Mouse (Mus musculus) liver, embryonic 12.5 days (tissue): ENCODE results near the gene Ifit3b. TPM values are rescaled to one million over a fixed set of nuclear protein-coding genes. Genes with fewer than 3 reads are reported as not detected.

Experiments
- ATAC-seq: fragments of 200-750 bp; cut with Nextera tagmentation; 2 replicates; pipeline ENCODE4 v1.8.0; 2017; ENCODE audit warnings: moderate number of reproducible peaks, mild to moderate bottlenecking, moderate library complexity
- H3K27ac ChIP-seq: fragments of 300-500 bp; sonication (generic); 2 replicates; pipeline ENCODE4 v1.5.1; 2016; ENCODE audit warnings: mild to moderate bottlenecking
- H3K27me3 ChIP-seq: fragments of 300-500 bp; sonication (generic); replicated peaks from 2 replicates; pipeline ENCODE4 v1.6.1; 2016; ENCODE audit warnings: mild to moderate bottlenecking, moderate library complexity
- H3K36me3 ChIP-seq: fragments of 300-500 bp; sonication (generic); 2 replicates; pipeline ENCODE4 v1.6.1; 2016; ENCODE audit warnings: mild to moderate bottlenecking, moderate library complexity
- H3K4me1 ChIP-seq: fragments of 300-500 bp; sonication (generic); 2 replicates; pipeline ENCODE4 v1.6.1; 2016
- H3K4me2 ChIP-seq: fragments of 300-500 bp; sonication (generic); 2 replicates; pipeline ENCODE4 v1.6.1; 2016; ENCODE audit warnings: mild to moderate bottlenecking, moderate library complexity
- H3K4me3 ChIP-seq: fragments of 300-500 bp; sonication (generic); 2 replicates; pipeline ENCODE4 v1.5.1; 2016; ENCODE audit warnings: mild to moderate bottlenecking, moderate library complexity
- H3K9ac ChIP-seq: fragments of 300-500 bp; sonication (generic); 2 replicates; pipeline ENCODE4 v1.6.1; 2016; ENCODE audit warnings: mild to moderate bottlenecking, moderate library complexity
- H3K9me3 ChIP-seq: fragments of 300-500 bp; sonication (generic); replicated peaks from 2 replicates; pipeline ENCODE4 v1.6.1; 2016; ENCODE audit warnings: mild to moderate bottlenecking, moderate library complexity
- WGBS: fragments of 180-500 bp; shearing (Covaris S2); methylation state at CpG from one replicate; pipeline ENCODE4 v1.1.7; 2016; ENCODE audit not compliant: insufficient replicate concordance; 5-methylcytosine and 5-hydroxymethylcytosine counted together
- polyA plus RNA-seq: library from polyadenylated mRNA; unstranded; fragments of >200 nt; fragmentation: Nextera tagmentation; extraction: Ambion mirVana; gene quantifications from 2 replicates; pipeline ENCODE4 v1.2.1, GENCODE M21; 2016

The Ifit3b gene
- polyA plus RNA-seq, 1 experiment from 2014 or later = not detected

DNA sequence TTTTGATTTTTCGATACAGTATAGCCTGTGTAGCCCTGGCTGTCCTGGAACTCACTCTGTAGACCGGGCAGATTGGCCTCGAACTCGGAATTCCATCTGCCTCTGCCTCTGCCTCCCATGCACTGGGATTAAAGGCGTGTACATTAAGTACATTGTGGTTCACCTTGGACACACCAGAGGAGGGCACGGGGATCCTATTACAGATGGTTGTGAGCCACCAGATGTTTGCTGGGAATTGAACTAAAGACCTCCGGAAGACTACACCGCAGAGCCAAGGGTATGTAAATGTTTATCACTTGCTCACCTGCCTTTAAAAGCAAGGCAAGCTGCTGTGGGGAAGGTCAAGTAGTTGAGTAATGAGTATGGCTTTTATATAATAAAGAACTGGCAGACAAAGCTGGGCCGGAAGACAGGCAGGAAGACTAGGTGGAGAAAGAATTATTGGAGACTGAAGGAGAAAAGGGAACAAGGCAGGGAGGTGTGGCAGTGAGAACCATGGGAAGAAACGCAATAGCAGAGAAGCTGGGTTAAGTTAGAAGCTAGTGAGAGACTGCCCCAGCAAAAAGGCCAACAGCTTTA lies 47.5 kb downstream of the Ifit3b start:
- ATAC-seq = no peak
- Histone ChIP-seq H3K36me3 (no peaks in the 10 kb centered on the region), H3K9ac (no peak overlapping the region), H3K27ac (peak overlapping the region; percentile 96), H3K4me3 (no peak overlapping the region), H3K4me1 (peaks cover 49% of the 10 kb centered on the region), H3K27me3 (no peaks in the 10 kb centered on the region), H3K4me2 (no peak overlapping the region), H3K9me3 (no peaks in the 10 kb centered on the region)
- 79% methylated on average over 10 of the region's 10 CpGs for WGBS

DNA sequence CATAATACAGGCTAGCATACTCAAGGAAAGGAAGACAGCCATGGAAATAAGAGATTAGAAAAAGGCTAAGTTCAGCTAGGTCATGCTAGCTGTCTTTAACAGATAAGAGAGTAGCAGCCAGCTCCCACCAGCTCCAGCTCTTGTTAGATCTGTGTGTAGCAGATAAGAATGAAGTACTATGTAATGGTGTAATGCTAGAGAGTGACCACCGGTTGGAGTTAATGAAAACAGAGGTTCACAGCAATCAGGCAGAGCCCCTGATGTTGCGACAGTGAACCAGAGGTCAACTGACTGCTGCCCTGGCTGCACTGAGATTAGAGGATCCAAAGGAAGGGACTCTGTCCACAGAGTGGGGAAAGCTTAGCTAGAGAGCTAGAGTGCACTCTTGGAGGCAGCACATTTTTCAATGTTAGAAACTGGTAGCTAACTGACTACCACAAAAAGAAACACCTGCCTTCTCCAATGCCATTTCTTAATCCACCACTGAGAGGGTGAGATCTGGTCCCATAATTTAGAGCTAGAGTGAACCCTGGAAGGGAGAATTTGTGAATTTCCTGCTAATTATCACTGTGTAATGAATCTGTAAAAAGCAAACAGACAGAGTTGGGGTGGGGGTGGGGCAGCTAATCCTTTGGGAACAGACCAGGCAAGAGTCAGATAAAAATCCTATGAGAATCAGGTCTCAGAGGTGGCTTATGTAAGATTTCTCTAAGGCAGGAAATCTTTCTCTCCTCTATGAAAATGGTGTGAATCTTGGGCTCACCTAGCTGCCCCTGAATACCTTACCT lies 48.9 kb downstream of the Ifit3b start:
- Histone ChIP-seq H3K4me2 (peak overlapping the region; percentile 64), H3K27me3 (no peaks in the 10 kb centered on the region), H3K9me3 (no peaks in the 10 kb centered on the region), H3K27ac (peak overlapping the region; percentile 96), H3K36me3 (no peaks in the 10 kb centered on the region), H3K9ac (peak overlapping the region; percentile 48), H3K4me3 (peak overlapping the region; percentile 17; the same call in 1 of the 2 replicates), H3K4me1 (peaks cover 45% of the 10 kb centered on the region)
- ATAC-seq = peak; percentile 99
- WGBS = 0% methylated on average over 2 of the region's 2 CpGs

DNA sequence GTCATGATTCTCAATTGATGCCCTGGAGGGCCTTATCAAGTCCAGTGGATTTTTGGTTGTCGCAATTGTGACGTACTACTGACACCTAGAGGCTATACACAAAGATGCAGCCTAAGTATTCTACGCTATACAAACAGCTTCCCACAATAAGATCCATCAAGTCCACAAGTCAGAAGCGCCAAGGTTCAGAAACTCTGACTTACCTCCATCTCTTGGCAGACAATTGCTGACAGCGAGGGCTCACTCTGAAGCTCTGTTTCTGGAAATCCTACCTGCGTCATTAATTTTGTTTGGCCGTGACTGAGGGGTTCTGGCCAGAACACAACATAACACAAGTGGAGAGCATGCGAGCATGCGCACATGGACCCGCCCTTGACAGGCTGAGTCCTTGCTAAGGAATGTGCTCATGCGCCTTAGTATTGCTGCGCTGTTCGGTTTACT lies 54.3 kb downstream of the Ifit3b start:
- peak overlapping the region; percentile 28; the same call in 1 of the 2 replicates for H3K9ac ChIP-seq
- no peaks in the 10 kb centered on the region for H3K27me3 ChIP-seq
- H3K4me2 ChIP-seq = peak overlapping the region; percentile 54
- peak overlapping the region; percentile 38; the same call in 1 of the 2 replicates for H3K27ac ChIP-seq
- WGBS = 9% methylated on average over 13 of the region's 13 CpGs
- peak overlapping the region; percentile 31 for H3K4me3 ChIP-seq
- ATAC-seq = peak; percentile 90
- H3K9me3 ChIP-seq = no peaks in the 10 kb centered on the region
- H3K36me3 ChIP-seq = no peaks in the 10 kb centered on the region
- H3K4me1 ChIP-seq = peaks cover 26% of the 10 kb centered on the region

DNA sequence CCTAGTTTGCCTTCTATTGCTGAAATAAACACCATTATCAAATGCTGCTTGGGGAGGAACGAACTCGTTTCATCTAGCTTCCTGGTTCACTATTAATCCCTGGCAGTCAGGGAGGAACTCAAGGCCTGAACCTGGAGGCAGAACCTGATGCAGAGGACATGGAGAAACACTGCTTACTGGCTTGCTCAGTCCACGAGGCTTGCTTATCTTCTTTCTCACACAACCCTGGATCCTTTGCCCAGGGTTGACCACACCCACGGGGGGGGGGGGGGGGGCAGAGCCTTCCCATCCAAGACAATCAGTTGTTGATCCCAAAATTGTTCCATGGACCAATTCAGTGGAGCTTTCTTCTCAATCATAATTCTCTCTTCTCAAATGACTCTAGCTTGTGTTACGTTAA lies 55.0 kb downstream of the Ifit3b start:
- Histone ChIP-seq H3K27ac (peak overlapping the region; percentile 38), H3K9me3 (no peaks in the 10 kb centered on the region), H3K4me2 (peak overlapping the region; percentile 54), H3K27me3 (no peaks in the 10 kb centered on the region), H3K9ac (peak overlapping the region; percentile 28; the same call in 1 of the 2 replicates), H3K36me3 (no peaks in the 10 kb centered on the region), H3K4me3 (no peak overlapping the region), H3K4me1 (peaks cover 21% of the 10 kb centered on the region)
- peak; percentile 83 for ATAC-seq
- WGBS = 29% methylated on average over 5 of the region's 5 CpGs

Other genes with a start within 250 kb of the Ifit3b start
- 0.43 and 0.97 TPM in 2 replicates for gene Ch25h, start 132.8 kb upstream of the Ifit3b start, polyA plus RNA-seq
- gene Lipa, start 80.5 kb upstream of the Ifit3b start, polyA plus RNA-seq = 33.4 and 35.0 TPM in 2 replicates
- gene Ifit2, start 57.3 kb upstream of the Ifit3b start, polyA plus RNA-seq = 2.9 and 3.1 TPM in 2 replicates
- gene Ifit3, start 24.4 kb upstream of the Ifit3b start, polyA plus RNA-seq = 0.60 and 0.69 TPM in 2 replicates
- 0.07 and 0.08 TPM in 2 replicates for gene Ifit1bl1, start 6.0 kb upstream of the Ifit3b start, polyA plus RNA-seq
- not detected in 2 replicates for gene Ifit1bl2, start 32.8 kb downstream of the Ifit3b start, polyA plus RNA-seq
- 0.26 and 0.51 TPM in 2 replicates for gene Ifit1, start 32.9 kb downstream of the Ifit3b start, polyA plus RNA-seq
- 10.9 and 11.7 TPM in 2 replicates for gene Slc16a12, start 139.3 kb downstream of the Ifit3b start, polyA plus RNA-seq